Mouse (Mus musculus): ENCODE results near the gene Gm2888. TPM values are rescaled to one million over a fixed set of nuclear protein-coding genes. Genes with fewer than 3 reads are reported as not detected.
A peak's percentile ranks its signal among the peaks of the same experiment; 100 is the strongest.
"Not testable (repeated sequence)": the region's sequence is repeated elsewhere in the genome, so short reads cannot be mapped to it uniquely, and the experiment has no call there.

The Gm2888 gene
- not detected for total RNA-seq (2021)
- long read RNA-seq, experiment 1 = 0 reads
- long read RNA-seq, experiment 2 = 0 reads

GRCm38 (mm10) chr14:3029702-3030101, at the start of gene Gm2888:
Gene Gm2888 (plus strand): TSS chr14:3030002.
- intact Hi-C loops (cut with DNase I; ENCODE audit: low total_unique reads) = not testable (repeated sequence)

GRCm38 (mm10) chr14:3048727-3049512, 19.1 kb downstream of the Gm2888 start, which contains the start of gene Gm2897:
Gene Gm2897 (plus strand): TSS chr14:3049285.
- intact Hi-C loops (cut with DNase I; ENCODE audit: low total_unique reads) = not testable (repeated sequence)
- peak; percentile 2 for DNase-seq

More at GRCm38 (mm10) chr14:3029702-3030101, at the start of gene Gm2888:
- not testable (repeated sequence) for DNase-seq

GRCm38 (mm10) chr14:3049513-3049800, 19.7 kb downstream of the Gm2888 start:
- DNase-seq = peak; percentile 7
- intact Hi-C loops (cut with DNase I; ENCODE audit: low total_unique reads) = not testable (repeated sequence)

- intact Hi-C loops (cut with DNase I; ENCODE audit: low total_unique reads); DNase-seq: not testable (repeated sequence)
These were observed 20.3 kb downstream of the Gm2888 start for GRCm38 (mm10) chr14:3050087-3050486.

Other genes starting within 250 kb of the Gm2888 start
- gene Gm2897, start 19.3 kb downstream of the Gm2888 start, total RNA-seq (2021) = under 1 TPM; 0.13 to 0.51 TPM
- not detected for gene Gm10340, start 104.0 kb downstream of the Gm2888 start, total RNA-seq (2021)
- gene Gm5795, start 158.3 kb downstream of the Gm2888 start, total RNA-seq (2021) = not detected
- 1 to 10 TPM; 1.4 to 2.0 TPM for gene D830030K20Rik, start 178.5 kb downstream of the Gm2888 start, total RNA-seq (2021)